Mouse (Mus musculus) thymus, postnatal 0 days (tissue): Measurements from ENCODE around the gene Insl3. TPM values are rescaled to one million over a fixed set of nuclear protein-coding genes. Genes with fewer than 3 reads are reported as not detected.

ENCODE experiments used
- polyA plus RNA-seq: library from polyadenylated mRNA; unstranded; fragments of >200 nt; fragmentation: Nextera tagmentation; extraction: Ambion mirVana; gene quantifications from 2 replicates; pipeline ENCODE4 v1.2.1, GENCODE M21; 2015

The Insl3 gene
- polyA plus RNA-seq, 1 experiment from 2014 or later, result 3.7 TPM

Other genes starting within 250 kb of the Insl3 start
- 190 and 219 TPM in 2 replicates for gene Abhd8, start 225.6 kb upstream of the Insl3 start, polyA plus RNA-seq
- gene Mrpl34, start 224.3 kb upstream of the Insl3 start, polyA plus RNA-seq, result 221 TPM in 2 replicates
- 154 and 157 TPM in 2 replicates for gene Dda1, start 220.0 kb upstream of the Insl3 start, polyA plus RNA-seq
- 0.68 and 1.4 TPM in 2 replicates for gene Ano8, start 203.3 kb upstream of the Insl3 start, polyA plus RNA-seq
- 17.8 TPM in 2 replicates for gene Gtpbp3, start 201.1 kb upstream of the Insl3 start, polyA plus RNA-seq
- gene Plvap, start 177.5 kb upstream of the Insl3 start, polyA plus RNA-seq, result 27.5 and 31.6 TPM in 2 replicates
- 0.08 and 0.15 TPM in 2 replicates for gene Ccdc194, start 163.5 kb upstream of the Insl3 start, polyA plus RNA-seq
- gene Bst2, start 151.8 kb upstream of the Insl3 start, polyA plus RNA-seq, result 158 TPM in 2 replicates
- gene Mvb12a, start 146.3 kb upstream of the Insl3 start, polyA plus RNA-seq, result 98.3 and 101 TPM in 2 replicates
- 13.0 and 13.1 TPM in 2 replicates for gene Tmem221, start 130.3 kb upstream of the Insl3 start, polyA plus RNA-seq
- 1.1 and 1.3 TPM in 2 replicates for gene Nxnl1, start 122.6 kb upstream of the Insl3 start, polyA plus RNA-seq
- gene Slc27a1, start 120.3 kb upstream of the Insl3 start, polyA plus RNA-seq, result 32.4 and 33.8 TPM in 2 replicates
- 340 and 346 TPM in 2 replicates for gene Pgls, start 97.0 kb upstream of the Insl3 start, polyA plus RNA-seq
- gene Fam129c, start 91.6 kb upstream of the Insl3 start, polyA plus RNA-seq, result 9.4 and 11.2 TPM in 2 replicates
- 37.9 and 38.9 TPM in 2 replicates for gene Colgalt1, start 78.2 kb upstream of the Insl3 start, polyA plus RNA-seq
- gene Unc13a, start 17.5 kb upstream of the Insl3 start, polyA plus RNA-seq, result 0.58 and 0.68 TPM in 2 replicates
- gene Jak3, start 12.9 kb upstream of the Insl3 start, polyA plus RNA-seq, result 17.0 and 20.3 TPM in 2 replicates
- gene B3gnt3, start 12.6 kb downstream of the Insl3 start, polyA plus RNA-seq, result 2.1 and 2.7 TPM in 2 replicates
- 123 and 127 TPM in 2 replicates for gene Fcho1, start 36.5 kb downstream of the Insl3 start, polyA plus RNA-seq
- gene Zfp709, start 192.8 kb downstream of the Insl3 start, polyA plus RNA-seq, result 7.8 and 9.4 TPM in 2 replicates
- 4.9 and 5.1 TPM in 2 replicates for gene Zfp882, start 219.4 kb downstream of the Insl3 start, polyA plus RNA-seq
- 13.0 and 17.0 TPM in 2 replicates for gene Zfp617, start 219.4 kb downstream of the Insl3 start, polyA plus RNA-seq